Mouse (Mus musculus) layer of hippocampus, adult 18-20 months (tissue): ENCODE measurements at regions not wholly inside any gene's neighbourhood (a gene's known extent, or its start where the extent isn't known, plus 50 kb on each side); places are given as distances from the start of the nearest gene placed in this dataset.

Experiments
- microRNA-seq, 2 experiments: library from miRNA; unstranded; fragments of <30 nt; microRNA quantifications; one replicate each; pipeline ENCODE4 v1.2.0; 2021

Small RNA genes lying in the stretch of these regions (microRNA-seq; reads per million reads assigned to microRNA genes)
- gene Gm27525 = 0 reads per million in 2 experiments
